In the genomic region with DNA sequence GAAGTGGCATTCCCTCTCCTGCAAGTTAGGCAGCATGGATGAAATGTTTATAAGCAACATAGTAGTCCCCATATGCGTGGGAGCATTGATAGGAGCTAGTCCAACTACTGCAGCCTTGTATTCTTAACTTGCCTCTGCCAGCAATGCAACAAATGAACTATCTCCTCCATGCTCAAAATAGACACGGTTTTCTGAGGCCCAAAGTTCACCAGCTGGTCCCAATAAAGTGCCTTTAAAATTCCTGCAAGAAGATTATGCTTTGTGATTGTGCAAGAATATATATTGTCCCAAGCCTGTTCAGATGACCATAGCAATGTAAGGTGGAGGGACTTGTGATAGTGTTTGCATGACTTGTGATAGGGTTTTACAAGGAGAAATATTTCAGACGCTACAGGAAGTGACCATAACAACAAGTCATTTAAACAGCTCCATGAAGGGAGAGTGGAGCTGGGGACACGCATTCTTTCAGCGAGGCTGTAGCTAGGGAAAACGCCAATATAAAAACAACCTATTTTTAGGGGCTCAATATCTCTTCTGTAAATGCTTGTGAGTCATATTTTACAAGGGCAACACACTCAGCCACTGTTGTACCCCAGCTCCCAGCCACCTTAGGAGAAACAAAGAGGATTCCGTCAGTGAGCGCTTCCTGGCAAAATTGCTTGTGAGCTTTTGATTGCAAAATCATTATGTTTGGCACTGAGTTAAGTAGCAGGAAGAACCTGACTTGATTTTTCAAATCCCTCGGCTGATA, we compare ENCODE assay signal across 10 mouse cellular contexts.
DNase-seq lines count a peak whose midpoint lies in the region; ATAC-seq lines count a peak whose summit lies in the region.
"Had no signal": no experiment of that assay in that cellular context is flagged by ENCODE, and none has a peak within 500 bp of the region (broad histone marks: within the 10 kb centered on the region; RNA-seq: fewer than 3 reads in every experiment).

No protein-coding gene starts in this region.

- DNase-seq in gastrocnemius, adult 18-20 months (ENCODE audit: low spot score) = peak; percentile 1
- no peak for DNase-seq in gastrocnemius, postnatal 36 days
- DNase-seq in embryonic facial prominence, embryonic 14.5 days (ENCODE audit: low spot score) = peak; percentile 43
- DNase-seq in thymus, postnatal 14 days = no peak
- no peak for DNase-seq in right cerebral cortex, postnatal 36 days (ENCODE audit: low spot score in 2 of 2)

- no peaks in the 10 kb centered on the region for H3K27me3 ChIP-seq in embryonic facial prominence, embryonic 14.5 days (replicated peaks; ENCODE audit: control insufficient read depth, insufficient read depth, low read length)
- H3K27me3 ChIP-seq in hindbrain, embryonic 15.5 days = no peaks in the 10 kb centered on the region
- H3K27me3 ChIP-seq in midbrain, embryonic 15.5 days (replicated peaks) = no peaks in the 10 kb centered on the region
- H3K27me3 ChIP-seq: CH12.LX had no signal

- H3K36me3 ChIP-seq in embryonic facial prominence, embryonic 14.5 days (ENCODE audit: control insufficient read depth, insufficient read depth, low read length) = no peaks in the 10 kb centered on the region
- H3K36me3 ChIP-seq in hindbrain, embryonic 15.5 days = no peaks in the 10 kb centered on the region
- H3K36me3 ChIP-seq in midbrain, embryonic 15.5 days (replicated peaks) = no peaks in the 10 kb centered on the region

- intact Hi-C loops in gastrocnemius, postnatal 36 days (cut with DNase I) = no loop called here

- H3K27ac ChIP-seq in embryonic facial prominence, embryonic 14.5 days (replicated peaks; ENCODE audit: low read depth, low read length) = peak overlapping the region; percentile 73
- H3K27ac ChIP-seq in hindbrain, embryonic 15.5 days (replicated peaks) = peak overlapping the region; percentile 46
- peak overlapping the region; percentile 65 for H3K27ac ChIP-seq in midbrain, embryonic 15.5 days

- H3K4me3 ChIP-seq in embryonic facial prominence, embryonic 14.5 days (ENCODE audit: low read depth, low read length) = no peak overlapping the region
- no peak overlapping the region for H3K4me3 ChIP-seq in hindbrain, embryonic 15.5 days
- no peak overlapping the region for H3K4me3 ChIP-seq in midbrain, embryonic 15.5 days
- H3K4me3 ChIP-seq: erythroblast, embryonic 14.5 days had no signal

- H3K4me1 ChIP-seq in embryonic facial prominence, embryonic 14.5 days (ENCODE audit: control insufficient read depth, insufficient read depth, low read length) = peaks cover 21% of the 10 kb centered on the region
- peaks cover 11% of the 10 kb centered on the region for H3K4me1 ChIP-seq in hindbrain, embryonic 15.5 days (replicated peaks)
- H3K4me1 ChIP-seq in midbrain, embryonic 15.5 days = peaks cover 13% of the 10 kb centered on the region

- no peaks in the 10 kb centered on the region for H3K9me3 ChIP-seq in embryonic facial prominence, embryonic 14.5 days (ENCODE audit: control insufficient read depth, low read length)
- no peaks in the 10 kb centered on the region for H3K9me3 ChIP-seq in hindbrain, embryonic 15.5 days
- H3K9me3 ChIP-seq in midbrain, embryonic 15.5 days = no peaks in the 10 kb centered on the region

- no peak overlapping the region for H3K9ac ChIP-seq in embryonic facial prominence, embryonic 14.5 days (ENCODE audit: low read depth, low read length)
- H3K9ac ChIP-seq in hindbrain, embryonic 15.5 days = no peak overlapping the region
- H3K9ac ChIP-seq in midbrain, embryonic 15.5 days = no peak overlapping the region

- no peak for ATAC-seq in embryonic facial prominence, embryonic 14.5 days (ENCODE audit: low read depth)
- ATAC-seq in hindbrain, embryonic 15.5 days (ENCODE audit: low FRiP score, low read depth) = no peak
- no peak for ATAC-seq in midbrain, embryonic 15.5 days (replicated peaks)
- no peak for ATAC-seq in megakaryocyte-erythroid progenitor cell, adult 5-6 weeks (replicated peaks; ENCODE audit: low FRiP score, low TSS enrichment, poor library complexity, severe bottlenecking)

- H3K4me2 ChIP-seq in embryonic facial prominence, embryonic 14.5 days (ENCODE audit: low read depth, low read length) = peak overlapping the region; percentile 8; the same call in 1 of the 2 replicates
- H3K4me2 ChIP-seq in hindbrain, embryonic 15.5 days = no peak overlapping the region
- no peak overlapping the region for H3K4me2 ChIP-seq in midbrain, embryonic 15.5 days

- WGBS in embryonic facial prominence, embryonic 14.5 days = 28% methylated on average over 9 of the region's 9 CpGs
- whole genome bisulfite sequencing in hindbrain, embryonic 15.5 days = 31% methylated on average over 9 of the region's 9 CpGs
- WGBS in midbrain, embryonic 15.5 days = 39% methylated on average over 9 of the region's 9 CpGs

Comparison
In these comparisons a context has a peak if more than half of its experiments do, and no peak if none do; other contexts are left out.
1. DNase-seq: peak in gastrocnemius, adult 18-20 months (single experiment) and embryonic facial prominence, embryonic 14.5 days (single experiment); none in gastrocnemius, postnatal 36 days (0 of 2), thymus, postnatal 14 days (single experiment) and right cerebral cortex, postnatal 36 days (0 of 2).
2. Peak in every context shown above with its lines, with median percentiles within 50 percentile points of each other: H3K27ac ChIP-seq.